Mouse (Mus musculus) liver, adult (tissue): ENCODE data around the gene Topaz1.

Experiments used
- GATA4 ChIP-seq: IDR thresholded peaks from 2 replicates; pipeline ENCODE4 v1.6.1; 2014; ENCODE audit warnings: mild to moderate bottlenecking, low read length; ENCODE audit not compliant: insufficient replicate concordance

The Topaz1 gene

DNA sequence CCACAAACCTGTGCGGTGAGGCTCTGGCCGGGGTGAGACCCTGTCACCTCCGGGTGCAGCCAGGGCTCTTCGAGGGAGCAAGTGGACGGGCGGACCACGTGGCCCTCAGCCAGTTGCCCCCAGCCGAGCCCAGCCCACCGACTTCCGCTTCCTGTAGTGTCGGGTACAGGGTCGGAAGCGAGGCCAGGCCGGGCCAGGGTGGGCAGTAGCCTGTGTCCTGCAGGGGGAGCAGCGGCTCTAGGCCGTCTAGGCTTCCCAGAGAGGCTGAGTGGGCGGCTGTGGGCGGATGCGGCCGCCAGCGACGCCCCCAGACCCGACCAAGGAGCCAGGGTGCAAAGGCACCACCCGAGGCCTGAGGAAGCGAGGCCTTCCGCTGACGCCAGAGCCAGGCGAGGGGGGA is at the start of gene Topaz1:
Gene Topaz1, plus strand, starts transcription at position 287 of the 400 bp plus-strand sequence.
- TF ChIP-seq GATA4: no peak

DNA sequence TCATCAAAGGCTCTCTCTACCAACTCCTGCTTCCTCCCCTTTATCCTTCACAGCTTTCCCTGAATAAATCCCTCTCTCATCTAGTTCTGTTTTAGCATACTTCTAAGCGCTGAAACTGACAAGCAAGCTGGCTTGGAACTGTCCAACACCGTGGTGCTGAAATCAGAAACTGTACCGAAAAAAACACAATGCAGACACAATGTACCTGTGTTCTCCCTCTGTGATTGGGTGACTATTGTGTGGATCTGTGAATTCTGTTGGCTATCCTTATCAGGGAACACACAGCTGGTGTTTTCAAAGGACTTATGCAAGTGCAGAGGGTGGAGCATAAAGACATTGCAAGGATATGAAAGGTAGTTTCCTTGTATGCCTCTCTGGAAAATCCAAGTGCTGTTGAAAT is 45.3 kb upstream of the Topaz1 start:
- TF ChIP-seq GATA4: no peak

DNA sequence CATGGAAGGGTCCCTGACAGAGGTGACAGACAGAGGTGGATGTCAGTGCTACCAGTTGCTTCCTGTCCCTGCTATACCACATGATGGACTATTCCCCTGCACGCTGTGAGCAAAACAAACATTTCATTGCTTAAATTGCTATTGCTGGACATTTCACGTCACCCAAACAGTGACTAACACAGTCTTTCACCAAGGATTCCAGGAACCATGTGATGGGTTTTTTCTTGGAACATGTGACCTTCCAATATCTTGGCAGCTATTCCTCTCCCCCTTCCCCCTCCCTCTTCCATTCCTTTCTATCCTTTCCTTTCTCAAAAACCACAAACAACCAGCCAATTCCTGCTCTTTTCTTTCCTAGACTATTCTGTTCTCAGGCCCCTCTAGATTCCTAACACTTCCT is 33.3 kb upstream of the Topaz1 start:
- no peak for TF ChIP-seq GATA4

DNA sequence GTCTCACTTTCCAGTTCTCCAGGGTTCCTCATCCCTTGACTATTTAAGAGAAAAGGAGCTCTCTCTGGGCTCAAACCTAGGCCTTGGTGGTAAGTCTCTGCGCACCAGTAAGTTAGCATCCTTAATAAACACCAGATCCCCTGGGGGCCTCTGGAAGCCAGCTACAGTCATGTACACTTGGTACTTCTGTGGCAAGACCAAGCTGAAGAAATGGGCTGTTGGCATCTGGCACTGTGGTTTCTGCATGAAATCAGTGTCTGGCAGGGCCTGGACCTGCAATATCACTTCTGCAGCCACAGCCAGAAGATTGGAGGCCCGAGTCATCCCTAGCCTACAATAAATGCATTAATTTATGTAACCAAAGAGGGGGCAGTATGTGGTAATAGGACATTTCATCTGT is 32.1 kb upstream of the Topaz1 start:
- no peak for TF ChIP-seq GATA4

DNA sequence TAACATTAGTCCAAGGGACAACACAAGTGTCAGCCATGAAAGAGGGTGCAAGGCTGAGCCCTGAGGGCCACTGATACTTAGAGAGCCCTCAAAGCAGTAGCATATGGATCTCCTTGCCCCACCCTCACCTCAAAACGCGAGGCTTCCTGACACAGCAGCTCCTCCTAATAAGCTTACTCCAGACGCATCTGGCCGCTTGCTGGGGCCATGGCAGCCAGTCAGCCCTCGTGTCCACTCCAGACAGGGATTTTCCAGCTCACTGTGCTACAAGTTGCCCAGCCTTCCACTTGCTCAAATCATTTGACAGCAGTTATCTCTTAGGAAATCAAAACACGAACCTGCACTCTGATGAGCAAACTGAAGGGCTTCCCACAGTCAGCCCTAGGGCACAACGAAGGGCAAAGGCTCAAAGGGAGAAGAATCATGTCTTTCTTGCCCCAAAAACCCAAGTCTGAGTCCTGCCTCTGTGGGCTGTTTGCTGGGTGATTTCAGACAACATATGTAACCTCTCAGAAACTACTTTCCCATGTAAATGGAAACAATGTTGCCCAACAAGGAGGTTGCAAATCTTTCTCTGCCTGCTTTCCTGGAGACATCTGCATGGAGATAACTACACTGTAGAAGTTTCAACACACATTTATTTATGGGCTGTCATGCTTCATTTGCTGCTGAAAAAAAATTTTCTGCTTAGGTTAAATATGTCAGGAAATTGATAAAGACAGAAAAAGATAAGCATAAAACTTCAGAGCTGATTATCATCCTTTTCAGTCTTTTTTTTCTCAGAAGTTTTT is 30.8 kb upstream of the Topaz1 start:
- TF ChIP-seq GATA4: no peak

DNA sequence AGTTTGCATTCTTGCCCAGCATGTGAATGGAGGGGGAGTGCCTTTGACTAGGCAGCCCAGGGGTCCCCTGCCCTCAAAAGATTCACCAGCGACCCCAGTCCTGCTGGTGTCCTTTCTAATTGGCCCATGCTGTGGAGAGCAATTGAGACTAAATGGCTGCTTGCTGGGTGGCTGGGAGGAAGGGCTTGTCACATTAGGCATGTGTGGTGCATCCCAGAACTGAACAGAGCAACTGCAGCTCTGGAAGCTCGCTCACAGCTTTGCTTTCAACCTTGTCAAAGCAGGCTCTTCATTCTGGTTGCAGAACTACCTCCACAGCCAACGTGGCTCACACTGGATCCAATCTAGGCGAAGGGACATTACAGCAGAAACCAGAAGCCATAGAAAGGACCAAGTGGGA is 24.9 kb upstream of the Topaz1 start:
- no peak for TF ChIP-seq GATA4

DNA sequence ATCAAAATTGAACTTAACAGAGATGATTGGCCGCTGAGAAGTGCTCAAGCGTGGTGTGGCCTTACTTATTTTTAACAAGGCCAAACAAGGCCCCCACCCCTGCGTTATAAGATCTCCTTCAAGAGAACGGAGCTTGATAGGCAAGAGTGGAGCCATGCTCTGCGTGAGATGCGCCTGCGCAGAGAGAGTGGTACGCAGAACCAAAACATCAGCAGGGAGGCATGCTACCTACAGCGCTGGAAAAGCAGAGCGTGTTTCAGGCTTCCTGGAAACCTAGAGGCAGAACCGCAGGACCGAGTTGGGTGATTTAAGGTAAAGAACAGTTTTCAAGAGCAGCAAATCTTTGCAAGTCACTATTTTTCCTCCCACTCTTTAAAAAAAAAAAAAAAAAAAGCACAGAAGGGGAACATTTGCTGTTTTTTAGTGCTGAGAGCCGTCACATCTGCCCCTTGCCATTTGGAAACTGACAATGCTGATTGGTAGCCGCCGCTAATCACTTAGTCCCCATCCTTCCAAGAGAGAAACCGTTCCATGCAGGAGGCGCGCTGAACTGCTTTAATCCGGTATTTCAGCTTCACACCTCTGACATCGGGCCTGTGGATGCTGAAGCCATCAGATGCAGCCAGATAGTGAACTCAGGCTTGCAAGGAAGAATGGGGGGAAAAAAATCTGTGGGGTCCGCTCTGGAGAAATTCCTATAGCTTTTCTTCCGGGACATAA is 21.9 kb upstream of the Topaz1 start:
- no peak for TF ChIP-seq GATA4

DNA sequence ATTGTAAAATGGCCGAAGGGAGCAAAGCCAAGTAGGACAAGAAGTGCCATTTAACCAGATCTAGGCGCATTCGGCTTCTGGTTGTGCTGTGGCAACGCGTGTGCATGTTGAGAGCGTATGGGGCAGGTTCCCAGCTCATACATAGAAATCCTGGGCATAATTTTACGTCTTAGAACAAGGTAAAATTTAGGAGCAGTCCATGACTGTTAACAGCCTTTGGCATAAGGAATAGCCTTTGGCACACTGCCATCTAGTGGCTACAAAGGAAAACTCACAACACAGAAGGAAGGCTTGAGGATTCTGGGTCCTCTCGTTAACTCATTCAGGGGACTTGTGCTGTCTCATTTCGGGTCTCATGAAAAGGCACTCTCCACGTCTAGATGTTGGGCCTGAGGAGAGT is 17.6 kb upstream of the Topaz1 start:
- TF ChIP-seq GATA4: no peak

DNA sequence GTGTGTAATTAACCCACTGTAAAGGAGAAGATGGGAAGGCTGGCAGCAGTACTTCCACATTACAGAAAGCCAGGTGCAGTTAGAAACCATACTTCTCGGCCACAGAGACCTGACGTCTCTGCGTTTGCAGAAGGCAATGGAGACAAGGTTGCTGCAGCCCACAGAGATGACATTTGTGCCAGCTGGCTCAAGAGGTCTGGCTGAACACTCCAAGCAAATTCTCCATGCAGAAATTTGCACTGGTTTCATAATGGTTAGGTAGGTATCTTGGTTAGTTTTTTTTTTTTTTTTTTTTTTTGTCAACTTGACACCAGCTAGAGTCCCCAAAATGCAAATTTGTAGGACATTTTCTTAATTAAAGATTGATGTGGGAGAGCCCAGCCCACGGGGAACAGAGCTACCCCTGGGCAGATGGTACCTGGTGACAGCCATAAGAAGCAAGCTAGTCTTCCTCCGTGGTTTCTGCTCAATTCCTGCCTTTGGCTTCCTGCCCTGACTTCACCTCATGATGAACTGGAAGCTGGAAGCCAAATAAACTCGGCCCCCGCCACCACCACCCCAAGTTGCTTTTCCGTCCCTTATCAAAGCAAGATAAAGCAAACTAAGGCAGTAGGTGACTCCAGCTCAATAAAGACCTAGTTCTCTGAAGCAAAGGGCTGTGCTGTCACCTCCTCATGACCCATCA is 14.9 kb upstream of the Topaz1 start:
- TF ChIP-seq GATA4: no peak

DNA sequence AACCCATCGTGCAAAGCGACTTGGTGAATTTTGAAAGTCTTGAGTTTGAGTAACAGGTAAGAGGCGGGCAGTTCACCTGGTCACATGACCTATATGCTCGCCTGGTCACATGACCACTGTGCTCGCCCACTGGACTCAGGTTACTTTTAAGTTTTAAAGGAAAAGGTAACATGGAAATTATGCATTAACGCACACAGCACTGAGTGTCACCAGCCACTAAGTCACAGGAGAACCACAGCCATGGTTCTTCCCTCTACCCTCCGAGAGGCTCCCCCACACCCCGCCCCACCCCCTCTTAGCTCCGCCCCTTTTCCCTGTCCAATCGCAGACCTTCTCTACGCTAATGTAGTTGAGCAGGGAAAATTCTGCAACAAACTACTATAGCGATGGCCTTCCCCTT is 13.9 kb upstream of the Topaz1 start:
- no peak for TF ChIP-seq GATA4

DNA sequence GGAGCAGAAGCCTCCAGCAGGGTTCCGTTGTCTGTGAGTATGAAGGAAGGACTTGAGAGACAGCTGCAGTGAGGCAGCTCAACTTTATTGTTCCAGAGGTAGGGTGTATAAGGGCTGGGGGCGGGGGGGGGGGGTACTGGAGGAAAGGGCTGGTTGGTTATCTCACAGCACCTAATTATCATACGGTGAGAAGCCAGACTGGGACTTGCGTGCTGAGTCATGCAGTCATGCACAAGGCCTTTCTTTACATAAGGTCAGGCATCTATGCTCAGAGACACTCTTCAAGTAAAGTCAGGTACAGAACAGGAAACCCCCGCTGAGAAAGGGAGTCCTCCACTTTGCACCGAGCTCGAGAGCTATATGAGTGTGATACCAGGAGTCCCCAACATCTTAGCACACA is 12.2 kb upstream of the Topaz1 start:
- TF ChIP-seq GATA4: no peak

DNA sequence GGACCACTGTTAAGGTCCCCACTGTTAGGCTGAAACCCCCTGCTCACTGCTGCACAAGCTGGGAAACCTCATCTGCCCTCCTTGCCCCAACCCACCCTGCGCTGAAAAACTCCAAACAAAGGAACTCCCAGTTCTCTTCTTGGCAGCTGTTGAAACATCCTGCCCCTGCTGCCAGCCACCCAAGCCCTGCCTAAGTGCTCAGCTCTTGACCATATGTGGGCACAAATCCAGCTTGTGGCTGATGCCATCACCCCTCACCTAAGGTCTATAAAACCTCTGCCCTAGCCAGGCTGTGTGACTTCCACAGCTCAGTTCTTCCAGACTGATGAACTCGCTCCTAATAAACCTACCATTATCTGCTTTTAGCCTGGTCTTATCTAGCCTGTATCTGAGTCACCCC is 11.1 kb upstream of the Topaz1 start:
- TF ChIP-seq GATA4: no peak

DNA sequence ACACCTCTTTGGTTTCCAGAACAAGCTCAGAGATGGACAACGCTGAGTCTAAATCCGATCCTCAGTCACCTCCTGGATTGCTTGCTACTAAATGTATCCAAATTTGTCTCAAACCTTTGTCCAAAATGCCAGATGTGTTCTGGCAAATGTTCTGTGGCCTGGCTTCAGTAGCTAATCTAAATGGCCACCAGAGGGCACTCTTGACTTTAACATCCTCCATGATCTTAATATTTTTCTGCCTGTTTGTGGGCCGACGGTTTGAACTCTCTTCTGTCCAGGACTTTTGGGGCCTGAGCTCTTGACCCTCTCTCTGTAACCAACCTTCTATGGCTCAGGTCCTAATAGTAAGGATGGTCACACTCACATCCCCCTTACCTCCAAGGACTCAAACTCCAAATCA is 10.4 kb upstream of the Topaz1 start:
- TF ChIP-seq GATA4: no peak

DNA sequence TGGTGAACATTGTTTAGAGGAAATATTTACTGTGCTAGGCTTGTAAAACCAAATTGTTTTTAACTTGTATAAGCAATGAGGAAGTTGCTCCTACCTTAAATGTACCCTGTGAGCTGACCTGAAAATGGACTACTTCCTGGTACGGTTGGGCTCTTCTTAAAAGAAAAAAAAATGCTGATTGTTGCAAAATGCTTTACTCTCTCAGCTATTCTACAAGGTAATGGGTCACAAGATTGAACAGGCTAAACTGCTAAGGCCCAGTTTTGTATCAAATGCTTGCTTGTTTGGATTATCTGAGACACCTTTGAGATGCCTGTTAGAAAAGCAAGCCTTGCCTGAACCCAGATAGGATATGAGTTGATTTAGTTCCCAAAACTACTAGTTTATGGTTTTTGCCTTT is 1.3 kb upstream of the Topaz1 start:
- TF ChIP-seq GATA4: no peak

DNA sequence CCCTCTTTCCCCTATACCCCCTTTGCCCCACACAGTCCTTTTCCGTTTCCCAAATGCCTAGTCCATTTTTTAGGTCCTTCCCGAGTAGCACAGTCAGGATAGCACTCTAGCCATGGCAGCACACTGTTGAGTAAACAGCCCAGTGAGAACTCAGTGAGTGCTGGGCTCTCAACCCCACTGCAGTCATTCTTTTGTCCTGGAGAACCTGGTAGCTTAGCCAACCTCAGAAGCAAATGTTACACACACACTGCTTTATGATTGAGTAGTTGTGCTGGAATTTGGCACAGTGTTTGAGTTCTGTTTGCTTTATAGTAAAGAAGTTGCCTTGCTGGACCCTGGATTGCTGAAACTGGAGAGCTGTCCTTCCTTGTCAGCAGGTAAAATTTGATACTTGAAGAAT is 10.5 kb downstream of the Topaz1 start:
- TF ChIP-seq GATA4: no peak

DNA sequence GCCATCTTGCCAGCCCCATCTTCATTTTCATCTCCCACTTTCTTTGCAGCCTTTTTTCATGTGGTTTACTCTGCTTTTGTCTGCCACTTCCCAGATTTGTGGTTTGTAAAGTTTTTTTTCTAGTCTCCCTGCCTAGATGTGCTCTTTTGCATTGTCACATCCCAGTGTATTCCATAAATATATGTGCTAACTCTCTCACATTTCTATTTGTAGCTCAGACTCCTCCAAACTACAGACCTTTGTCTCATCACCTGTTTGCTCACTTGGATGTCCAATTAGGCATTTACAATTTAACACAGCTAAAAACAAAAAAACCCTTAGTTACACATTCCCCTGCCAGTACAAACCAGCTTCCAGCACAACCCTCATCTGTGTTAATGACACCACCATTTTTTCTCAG is 13.0 kb downstream of the Topaz1 start:
- TF ChIP-seq GATA4: no peak

DNA sequence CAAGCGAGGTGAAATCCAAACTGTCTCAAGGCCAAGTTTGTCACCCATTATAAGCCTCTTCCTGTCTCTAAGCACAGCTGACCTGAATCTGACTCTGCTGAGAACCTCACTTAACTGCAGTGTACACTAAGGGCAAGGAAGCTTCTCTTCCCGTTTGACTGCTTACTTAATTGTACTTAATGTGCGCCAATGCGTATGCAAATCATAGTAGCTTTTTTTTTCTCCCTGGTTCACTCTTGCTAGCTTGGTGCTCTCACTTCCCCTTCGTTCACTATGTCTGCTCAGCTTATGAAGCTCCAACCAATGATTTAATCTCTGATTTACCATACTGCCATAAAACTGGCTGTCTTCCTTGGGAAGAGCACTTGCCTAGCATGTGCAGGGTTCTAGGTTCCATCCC is 38.1 kb downstream of the Topaz1 start:
- no peak for TF ChIP-seq GATA4

DNA sequence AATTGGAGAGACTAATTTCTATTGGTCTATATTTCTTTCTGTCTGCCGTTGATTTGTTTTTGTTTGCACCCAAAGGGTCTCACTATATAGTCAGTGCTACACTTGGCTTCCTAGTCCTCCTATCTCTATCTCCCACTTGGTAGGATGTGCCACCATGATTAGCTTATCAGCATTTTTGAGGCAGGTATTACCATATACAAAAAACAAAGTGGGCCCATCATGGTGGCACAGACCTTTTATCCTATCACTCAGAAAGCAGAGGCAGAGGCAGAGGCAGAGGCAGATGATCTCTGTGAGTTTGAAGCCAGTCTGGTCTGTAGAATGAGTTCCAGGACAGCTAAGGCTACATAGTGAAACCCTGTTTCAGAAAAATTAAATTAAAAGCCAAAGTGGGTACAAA is 39.4 kb downstream of the Topaz1 start:
- TF ChIP-seq GATA4: no peak
